Mouse (Mus musculus): ENCODE data around the gene Bax.
A peak's percentile ranks its signal among the peaks of the same experiment; 100 is the strongest.
"Not testable (repeated sequence)": the region's sequence is repeated elsewhere in the genome, so short reads cannot be mapped to it uniquely, and the experiment has no call there.

Bax gene

DNA sequence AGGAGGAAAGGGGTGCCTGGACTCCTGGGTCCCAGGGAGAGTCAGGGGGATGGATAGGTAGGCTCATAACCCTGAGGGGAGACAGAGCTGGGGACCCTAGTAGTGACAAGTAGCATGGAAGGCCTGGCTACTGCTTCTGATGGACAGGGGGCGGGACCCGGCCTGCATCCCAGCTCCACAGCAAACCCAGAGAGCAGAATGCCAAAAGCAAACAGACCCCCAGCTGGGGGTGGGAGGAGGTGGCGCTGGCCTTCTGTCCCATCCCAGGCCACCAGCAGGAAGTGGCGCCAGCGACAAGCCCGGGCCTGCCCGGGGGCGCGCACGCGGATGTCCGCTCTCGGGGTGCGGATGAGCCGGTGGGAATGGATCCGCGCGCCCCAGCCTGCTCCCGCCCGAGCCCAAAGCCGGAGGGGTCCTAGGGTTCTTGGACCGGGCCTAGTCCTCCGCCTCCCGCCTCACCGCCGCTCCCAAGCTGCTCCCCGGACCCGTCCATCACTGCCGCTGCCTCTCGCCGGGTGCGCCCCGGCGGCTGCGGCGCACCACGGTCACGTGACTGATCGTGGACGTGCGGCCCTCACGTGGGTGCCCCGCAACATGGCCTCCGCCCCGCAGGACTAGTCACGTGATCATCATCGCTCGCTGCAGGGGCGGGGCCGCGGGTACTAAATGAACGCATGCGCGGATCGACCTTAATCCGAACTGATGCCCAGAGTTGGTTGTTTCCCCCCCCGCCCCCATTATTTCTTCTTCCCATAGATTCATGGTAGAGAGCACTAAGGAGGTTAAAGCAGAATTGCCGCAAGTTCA, at the start of gene Bax:
Bax (minus strand) TSS at position 616 of the 807 bp plus-strand sequence.
- peak; percentile 90 for DNase-seq (ENCODE audit: low read depth, low spot score)

GRCm38 (mm10) chr7:45515436-45515835, 48.7 kb upstream of the Bax start:
- no peak for DNase-seq (ENCODE audit: low read depth, low spot score)

DNA sequence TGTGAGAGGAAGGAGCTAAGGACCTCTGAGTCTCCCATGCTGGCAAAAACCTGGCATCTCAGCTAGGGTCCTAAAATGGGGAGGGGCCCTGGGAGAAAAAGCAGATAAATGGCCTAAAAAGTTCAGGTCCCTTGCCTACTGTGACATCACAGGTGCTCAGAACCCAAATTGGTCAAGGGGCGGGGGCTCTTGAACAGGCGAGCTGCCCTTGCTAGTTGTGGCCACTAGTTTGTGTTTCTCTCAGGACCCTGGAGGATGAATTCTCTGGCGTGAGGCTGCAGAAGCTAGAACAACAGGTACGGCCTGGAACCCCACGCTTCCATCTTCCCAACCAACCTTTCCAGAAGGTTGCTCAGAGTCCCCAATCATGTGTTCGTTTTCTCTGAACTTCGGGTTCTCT, 47.7 kb upstream of the Bax start:
- no peak for DNase-seq (ENCODE audit: low read depth, low spot score)

GRCm38 (mm10) chr7:45509912-45510787, 43.5 kb upstream of the Bax start, which contains the start of gene Nucb1:
Gene Nucb1, minus strand, starts transcription at chr7:45510406.
- peak; percentile 88 for DNase-seq (ENCODE audit: low read depth, low spot score)

DNA sequence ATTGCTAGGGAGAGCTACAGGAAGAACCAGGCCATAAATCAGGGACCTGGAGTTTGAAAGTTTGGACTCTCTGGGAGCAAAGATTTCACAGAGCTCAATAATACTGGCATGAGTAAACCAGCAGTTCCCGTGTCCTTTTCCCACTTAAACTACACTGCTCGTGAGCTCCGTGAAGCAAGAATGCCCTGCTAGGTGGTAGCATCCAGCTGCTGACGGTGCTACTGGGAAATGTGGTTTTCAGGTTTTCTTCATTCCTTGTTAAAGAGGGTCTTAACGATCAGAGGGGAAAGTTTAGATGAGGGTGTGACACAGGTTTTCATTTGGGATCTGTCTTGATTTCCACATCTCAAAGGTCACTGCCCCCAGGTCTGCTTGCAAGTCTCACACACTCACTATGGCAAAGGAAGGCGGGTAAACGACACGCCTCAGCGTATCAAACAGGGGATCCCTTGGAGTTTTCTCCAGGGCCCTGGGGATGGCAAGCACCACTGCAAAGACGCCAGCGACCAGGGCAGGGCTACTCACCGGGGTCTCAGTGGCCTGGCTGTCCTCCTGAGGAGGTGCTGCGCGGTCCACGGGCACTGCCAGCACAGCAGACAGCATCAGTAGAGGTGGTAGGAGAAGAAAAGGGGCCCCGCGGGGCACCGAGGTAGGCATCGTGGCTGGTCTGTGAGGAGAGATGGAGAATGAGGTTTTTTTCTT, 42.6 kb upstream of the Bax start:
- DNase-seq (ENCODE audit: low read depth, low spot score), result no peak

- no peak for DNase-seq (ENCODE audit: low read depth, low spot score)
Observed at GRCm38 (mm10) chr7:45508561-45508960, 41.9 kb upstream of the Bax start.

DNA sequence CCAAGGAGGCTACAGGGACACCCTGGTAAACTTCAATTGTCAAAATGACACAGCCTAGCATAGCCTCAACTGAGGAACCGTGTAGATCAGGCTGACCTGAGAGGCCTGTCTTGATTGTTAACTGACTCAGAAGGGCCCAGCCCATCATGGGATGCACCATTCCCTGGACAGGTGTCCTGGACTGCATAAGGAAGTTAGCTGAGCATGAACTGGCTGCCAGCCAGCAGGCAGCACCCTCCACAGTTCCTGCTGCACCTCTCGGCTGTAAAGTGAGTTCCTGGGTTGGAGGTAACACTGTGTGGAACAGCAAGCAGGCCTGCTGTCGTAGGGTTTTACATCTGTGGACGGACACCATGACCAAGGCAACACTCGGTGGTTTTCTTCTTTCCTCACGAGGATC, 40.9 kb upstream of the Bax start:
- DNase-seq (ENCODE audit: low read depth, low spot score), result no peak

- DNase-seq (ENCODE audit: low read depth, low spot score), result no peak
Observed at GRCm38 (mm10) chr7:45498427-45498826, 31.7 kb upstream of the Bax start.

DNA sequence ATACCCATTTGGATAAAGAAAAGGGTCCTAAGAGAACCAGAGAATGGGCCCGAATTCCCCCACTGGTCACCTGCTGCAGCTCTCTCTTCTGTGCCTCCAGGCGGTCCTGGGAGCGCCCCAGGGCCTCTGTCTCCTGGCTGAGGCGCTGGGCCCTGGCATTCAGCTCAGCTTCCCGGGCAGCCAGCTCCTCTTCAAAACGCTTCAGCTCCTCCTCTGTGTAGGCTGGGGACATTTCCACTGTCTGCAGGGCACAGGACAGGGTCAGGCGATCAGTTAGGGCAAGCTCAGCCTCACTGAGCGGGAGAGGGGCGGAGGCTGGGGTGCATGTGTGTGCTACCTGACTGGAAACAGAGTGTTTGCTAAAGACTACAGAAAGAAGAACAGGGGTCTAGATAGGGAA, 27.9 kb upstream of the Bax start:
- DNase-seq (ENCODE audit: low read depth, low spot score), result no peak

DNA sequence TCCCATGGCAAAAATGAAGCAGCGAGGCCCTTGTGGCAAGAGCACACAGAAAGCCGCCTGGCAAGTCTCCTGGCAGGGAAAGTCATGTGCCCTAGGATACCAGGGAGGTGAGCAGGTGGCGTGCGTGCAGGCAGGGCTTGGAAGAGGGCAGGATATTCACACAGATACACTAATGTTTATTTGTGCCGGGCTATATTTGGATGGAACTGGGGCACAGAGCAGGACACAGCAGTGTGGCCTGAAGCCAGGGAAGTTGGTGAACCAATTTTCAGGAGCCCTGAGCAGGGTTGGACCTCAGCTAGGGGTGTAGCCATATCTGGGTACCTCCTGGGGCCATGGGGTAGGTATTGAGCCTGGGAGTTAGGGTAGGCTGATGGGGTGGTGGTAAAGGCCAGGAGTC, 26.3 kb upstream of the Bax start:
- no peak for DNase-seq (ENCODE audit: low read depth, low spot score)

- DNase-seq (ENCODE audit: low read depth, low spot score), result no peak
Observed at GRCm38 (mm10) chr7:45492225-45492844, 25.6 kb upstream of the Bax start.

DNA sequence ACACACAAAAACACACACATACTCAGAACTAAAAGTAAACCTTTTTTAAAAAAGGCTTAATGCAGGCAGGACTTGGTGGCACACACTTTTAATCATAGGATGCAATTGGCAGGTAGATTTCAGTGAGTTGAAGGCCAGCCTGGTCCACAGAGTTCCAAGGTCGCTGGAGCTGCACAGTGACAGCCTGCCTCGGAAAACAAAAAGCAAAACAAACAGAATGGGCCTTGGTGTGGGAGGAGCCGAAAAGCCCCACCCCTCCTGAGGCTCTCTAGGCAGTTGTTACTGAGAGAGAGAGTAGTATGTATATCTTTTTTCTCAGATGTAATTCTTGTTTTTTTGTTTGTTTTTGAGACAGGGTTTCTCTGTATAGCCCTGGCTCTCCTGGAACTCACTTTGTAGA, 24.6 kb upstream of the Bax start:
- no peak for DNase-seq (ENCODE audit: low read depth, low spot score)

DNA sequence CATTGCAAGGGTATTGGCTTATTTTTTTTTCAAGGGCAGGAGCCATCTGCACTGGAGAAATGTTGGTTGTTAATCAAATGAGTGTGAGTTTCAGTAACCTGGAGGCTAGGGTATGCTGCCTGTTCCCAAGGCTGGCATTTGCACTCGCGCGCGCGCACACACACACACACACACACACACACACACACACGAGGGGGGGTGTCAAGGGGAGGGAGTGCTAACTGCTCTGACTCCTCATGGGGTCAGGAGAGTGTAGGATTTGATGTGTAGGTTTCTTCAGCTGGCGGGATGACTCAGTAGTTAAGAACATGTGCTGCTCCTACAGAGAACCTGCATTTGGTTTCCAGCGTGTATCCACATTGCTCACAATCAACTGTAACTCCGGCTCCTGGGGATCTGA, 24.1 kb upstream of the Bax start:
- peak; percentile 58 for DNase-seq (ENCODE audit: low read depth, low spot score)

GRCm38 (mm10) chr7:45489578-45489977, 22.9 kb upstream of the Bax start:
- no peak for DNase-seq (ENCODE audit: low read depth, low spot score)

- DNase-seq (ENCODE audit: low read depth, low spot score), result no peak
Observed at GRCm38 (mm10) chr7:45488293-45489204, 21.9 kb upstream of the Bax start, which contains the start of gene Dhdh. Gene Dhdh, minus strand, starts transcription at chr7:45488805.

DNA sequence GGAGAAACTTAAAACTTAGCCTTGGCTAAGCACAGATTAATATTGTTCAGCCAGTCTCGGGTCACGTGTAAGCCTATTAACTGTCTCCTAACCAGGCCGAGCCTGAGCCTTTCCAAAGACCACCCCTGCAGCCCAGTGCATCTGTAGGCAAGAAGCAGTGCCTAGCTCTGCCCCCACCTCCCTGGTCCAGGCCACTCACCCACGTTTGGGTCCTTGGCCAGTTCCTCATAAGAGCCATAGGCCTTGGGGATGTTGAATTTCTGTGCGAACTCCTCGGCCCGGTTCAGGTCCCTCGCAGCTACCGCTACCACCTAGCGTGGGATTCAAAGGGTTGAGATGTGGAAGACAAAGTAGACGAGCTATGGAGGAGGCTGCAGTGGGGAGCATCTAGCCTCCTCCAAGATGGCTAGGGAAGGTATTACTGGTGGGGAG, 21.2 kb upstream of the Bax start:
- no peak for DNase-seq (ENCODE audit: low read depth, low spot score)

GRCm38 (mm10) chr7:45486761-45487415, 20.2 kb upstream of the Bax start, which contains the start of gene Gm45808:
Gene Gm45808, minus strand, starts transcription at chr7:45486811.
- DNase-seq (ENCODE audit: low read depth, low spot score), result no peak

DNA sequence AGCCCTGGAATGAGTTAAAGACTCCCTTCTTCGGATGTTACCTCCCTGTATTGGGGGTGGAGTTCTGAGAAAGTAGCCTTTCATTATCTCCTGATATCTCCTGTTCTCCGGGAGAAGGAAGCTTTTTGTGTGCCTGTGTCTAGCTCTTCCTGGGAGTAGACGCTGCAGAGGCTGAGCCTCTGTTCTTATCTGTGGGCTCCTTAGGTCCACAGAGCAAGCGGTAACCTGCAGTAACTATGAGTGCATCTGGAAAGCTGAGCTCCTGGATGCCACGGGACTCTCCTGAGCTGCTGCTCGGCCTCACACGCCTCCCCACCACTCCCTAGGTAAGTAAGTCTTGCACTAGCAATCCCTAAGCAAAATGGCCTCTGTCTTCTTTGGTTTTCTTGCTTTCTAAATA, 19.5 kb upstream of the Bax start:
- DNase-seq (ENCODE audit: low read depth, low spot score), result no peak

DNA sequence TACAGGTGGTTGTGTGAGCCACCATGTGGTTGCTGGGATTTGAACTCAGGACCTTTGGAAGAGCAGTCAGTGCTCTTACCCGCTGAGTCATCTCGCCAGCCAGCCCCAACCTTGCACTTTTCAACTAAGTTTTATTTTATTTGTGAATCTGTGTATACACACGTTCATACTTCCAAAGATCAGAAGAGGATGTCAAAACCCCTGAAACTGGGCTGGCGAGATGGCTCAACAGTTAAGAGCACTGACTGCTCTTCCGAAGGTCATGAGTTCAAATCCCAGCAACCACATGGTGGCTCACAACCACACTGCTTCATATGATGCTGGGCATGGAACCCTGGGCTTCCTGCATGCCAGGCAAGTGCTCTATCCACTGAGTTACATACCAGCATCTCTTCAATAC, 18.3 kb upstream of the Bax start:
- DNase-seq (ENCODE audit: low read depth, low spot score), result not testable (repeated sequence)

- no peak for DNase-seq (ENCODE audit: low read depth, low spot score)
Observed at GRCm38 (mm10) chr7:45482166-45482565, 15.5 kb upstream of the Bax start.

All from telencephalon, adult 2 months (tissue).